Mouse (Mus musculus) frontal cortex, postnatal 10 days (tissue): Measurements from ENCODE around the gene Acss1.

Source experiments
- DNase-seq, 2 experiments: peaks; one replicate each; pipeline ENCODE4 v3.0.0; 2022; ENCODE audit warnings: low spot score in 2 of 2, mixed read lengths in 1 of 2

Acss1 gene

DNA sequence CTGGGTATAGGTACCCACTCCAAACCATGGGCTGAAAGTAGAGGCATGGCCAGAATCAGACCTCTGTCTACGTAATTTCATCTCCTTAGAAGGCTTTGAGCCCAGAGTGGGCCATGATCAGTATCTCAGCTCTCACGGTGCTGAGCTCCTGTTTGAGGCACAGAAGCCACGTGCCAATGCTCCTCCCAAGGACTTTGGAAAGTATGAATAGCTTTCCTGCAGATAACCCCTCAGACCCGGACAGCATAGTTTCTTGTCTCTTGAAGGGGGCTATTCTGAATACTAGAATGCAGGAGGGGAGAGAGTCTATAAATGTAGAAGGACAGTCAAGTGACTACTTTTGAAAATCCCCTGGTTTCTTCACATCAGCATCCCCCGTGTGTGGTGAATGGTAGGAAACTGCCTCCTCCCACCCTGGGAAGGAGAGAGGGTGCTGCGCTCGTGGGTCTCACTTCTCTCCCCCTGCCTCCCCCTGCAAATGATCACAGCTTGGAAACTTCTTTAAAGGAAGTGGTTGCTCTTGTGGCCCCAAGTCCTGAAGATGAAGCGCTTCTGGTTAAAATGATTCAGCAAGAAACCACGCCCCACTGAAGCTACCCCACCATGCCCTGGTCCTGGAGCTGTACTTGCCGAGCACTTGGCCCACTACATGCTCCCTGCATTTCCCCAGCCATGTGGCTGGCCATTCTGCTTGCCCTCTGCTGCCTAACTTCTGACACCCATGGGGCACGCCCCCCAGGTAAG lies 98.3 kb downstream of the Acss1 start, which contains the start of gene Cst7:
Gene Cst7 (plus strand): TSS at position 569 of the 744 bp plus-strand sequence.
- DNase-seq = no peak
